Mouse (Mus musculus) liver, postnatal 0 days (tissue): ENCODE results near the gene Aplp1. TPM values are rescaled to one million over a fixed set of nuclear protein-coding genes. Genes with fewer than 3 reads are reported as not detected.

Experiments used
- ATAC-seq: fragments of 200-750 bp; cut with Nextera tagmentation; 2 replicates; pipeline ENCODE4 v1.8.0; 2017; ENCODE audit warnings: mild to moderate bottlenecking, moderate library complexity
- DNase-seq: peaks from one replicate; pipeline ENCODE4 v3.0.0-alpha.2; 2016
- H3K27ac ChIP-seq: fragments of 300-500 bp; sonication (generic); 2 replicates; pipeline ENCODE4 v1.5.1; 2014; ENCODE audit warnings: antibody characterized with exemption, moderate library complexity, mild to moderate bottlenecking, low read depth
- H3K27me3 ChIP-seq: fragments of 300-500 bp; sonication (generic); 2 replicates; pipeline ENCODE4 v1.6.1; 2014; ENCODE audit warnings: low read length, control low read depth, mixed read lengths; ENCODE audit not compliant: insufficient read depth
- H3K36me3 ChIP-seq: fragments of 300-500 bp; sonication (generic); replicated peaks from 2 replicates; pipeline ENCODE4 v1.6.1; 2014; ENCODE audit warnings: mild to moderate bottlenecking, control low read depth, low read length, moderate library complexity, mixed read lengths; ENCODE audit not compliant: insufficient read depth
- H3K4me1 ChIP-seq: fragments of 300-500 bp; sonication (generic); 2 replicates; pipeline ENCODE4 v1.6.1; 2014; ENCODE audit warnings: antibody characterized with exemption, mild to moderate bottlenecking, control low read depth; ENCODE audit not compliant: insufficient read depth
- H3K4me2 ChIP-seq: fragments of 300-500 bp; sonication (generic); 2 replicates; pipeline ENCODE4 v1.6.1; 2014; ENCODE audit warnings: low read depth, mild to moderate bottlenecking, low read length, moderate library complexity, mixed read lengths
- H3K4me3 ChIP-seq: fragments of 300-500 bp; sonication (generic); 2 replicates; pipeline ENCODE4 v1.5.1; 2014; ENCODE audit warnings: low read depth, low read length
- H3K9ac ChIP-seq: fragments of 300-500 bp; sonication (generic); replicated peaks from 2 replicates; pipeline ENCODE4 v1.6.1; 2014; ENCODE audit warnings: mild to moderate bottlenecking, moderate library complexity
- H3K9me3 ChIP-seq: fragments of 300-500 bp; sonication (generic); 2 replicates; pipeline ENCODE4 v1.6.1; 2016; ENCODE audit warnings: mild to moderate bottlenecking, control low read depth, low read length, mixed read lengths
- CTCF ChIP-seq: sonication (generic); IDR thresholded peaks from 2 replicates; pipeline ENCODE4 v1.5.1; 2016; ENCODE audit warnings: antibody characterized with exemption, low read depth
- EP300 ChIP-seq: IDR thresholded peaks from 2 replicates; pipeline ENCODE4 v1.6.1; 2016; ENCODE audit warnings: antibody characterized with exemption, low read depth, mild to moderate bottlenecking
- WGBS: fragments of 180-500 bp; shearing (Covaris S2); extraction: QIAGEN DNeasy Blood & Tissue Kit; methylation state at CpG from one replicate; pipeline ENCODE4 v1.1.7; 2014; ENCODE audit not compliant: insufficient replicate concordance; 5-methylcytosine and 5-hydroxymethylcytosine counted together
- polyA plus RNA-seq: library from polyadenylated mRNA; unstranded; fragments of >200 nt; fragmentation: Nextera tagmentation; extraction: Ambion mirVana; gene quantifications from 2 replicates; pipeline ENCODE4 v1.2.1, GENCODE M21; 2015

The Aplp1 gene
- polyA plus RNA-seq, 1 experiment from 2014 or later, result 1.6 TPM

GRCm38 (mm10) chr7:30439734-30440133 lies 5.6 kb downstream of the Aplp1 start:
- Histone ChIP-seq H3K4me3 (no peak overlapping the region), H3K4me2 (no peak overlapping the region), H3K27ac (no peak overlapping the region), H3K9ac (no peak overlapping the region), H3K4me1 (peaks cover 7% of the 10 kb centered on the region), H3K27me3 (peaks cover 16% of the 10 kb centered on the region), H3K9me3 (no peaks in the 10 kb centered on the region), H3K36me3 (no peaks in the 10 kb centered on the region)
- no peak for ATAC-seq
- 73% methylated on average over 13 of the region's 13 CpGs for WGBS
- DNase-seq, result no peak
- TF ChIP-seq EP300, result no peak
- no peak for TF ChIP-seq CTCF

GRCm38 (mm10) chr7:30436879-30437278 lies 8.5 kb downstream of the Aplp1 start:
- 22% methylated on average over 10 of the region's 10 CpGs for WGBS
- Histone ChIP-seq H3K9me3 (no peaks in the 10 kb centered on the region), H3K36me3 (no peaks in the 10 kb centered on the region), H3K4me3 (no peak overlapping the region), H3K9ac (no peak overlapping the region), H3K27me3 (no peaks in the 10 kb centered on the region), H3K4me1 (no peaks in the 10 kb centered on the region), H3K4me2 (no peak overlapping the region), H3K27ac (no peak overlapping the region)
- no peak for DNase-seq
- no peak for ATAC-seq
- TF ChIP-seq EP300 (no peak), CTCF (no peak)

GRCm38 (mm10) chr7:30435156-30435555 lies 10.2 kb downstream of the Aplp1 start:
- ATAC-seq (no peak), DNase-seq (no peak)
- TF ChIP-seq EP300 (no peak), CTCF (no peak)
- 47% methylated on average over 9 of the region's 9 CpGs for WGBS
- Histone ChIP-seq H3K27me3 (no peaks in the 10 kb centered on the region), H3K9me3 (no peaks in the 10 kb centered on the region), H3K36me3 (no peaks in the 10 kb centered on the region), H3K9ac (no peak overlapping the region), H3K4me2 (no peak overlapping the region), H3K27ac (no peak overlapping the region), H3K4me3 (no peak overlapping the region), H3K4me1 (no peaks in the 10 kb centered on the region)

- no peak for DNase-seq
- Histone ChIP-seq H3K36me3 (no peaks in the 10 kb centered on the region), H3K4me3 (no peak overlapping the region), H3K9me3 (no peaks in the 10 kb centered on the region), H3K27ac (no peak overlapping the region), H3K27me3 (no peaks in the 10 kb centered on the region), H3K4me1 (no peaks in the 10 kb centered on the region), H3K4me2 (no peak overlapping the region), H3K9ac (no peak overlapping the region)
- TF ChIP-seq EP300, result no peak
- no peak for TF ChIP-seq CTCF
- WGBS, result 59% methylated on average over 10 of the region's 10 CpGs
- no peak for ATAC-seq
These were observed 10.6 kb downstream of the Aplp1 start for GRCm38 (mm10) chr7:30434701-30435100.

GRCm38 (mm10) chr7:30434238-30434637 lies 11.1 kb downstream of the Aplp1 start:
- no peak overlapping the region for H3K4me2 ChIP-seq
- DNase-seq, result peak; percentile 73
- 0 out of 2 replicates have a peak, but pooled peaks have one; percentile 36 for ATAC-seq
- no peak overlapping the region for H3K27ac ChIP-seq
- H3K4me3 ChIP-seq, result no peak overlapping the region
- no peaks in the 10 kb centered on the region for H3K9me3 ChIP-seq
- no peak for TF ChIP-seq EP300
- TF ChIP-seq CTCF, result no peak
- H3K27me3 ChIP-seq, result no peaks in the 10 kb centered on the region
- 2% methylated on average over 9 of the region's 10 CpGs for WGBS
- no peaks in the 10 kb centered on the region for H3K36me3 ChIP-seq
- no peaks in the 10 kb centered on the region for H3K4me1 ChIP-seq
- no peak overlapping the region for H3K9ac ChIP-seq

- no peak overlapping the region for H3K27ac ChIP-seq
- no peak overlapping the region for H3K4me2 ChIP-seq
- no peak for TF ChIP-seq EP300
- TF ChIP-seq CTCF, result peak; percentile 73
- no peaks in the 10 kb centered on the region for H3K4me1 ChIP-seq
- 4% methylated on average over 3 of the region's 3 CpGs for WGBS
- H3K9me3 ChIP-seq, result no peaks in the 10 kb centered on the region
- peaks cover 2% of the 10 kb centered on the region; the same call in 1 of the 2 replicates for H3K36me3 ChIP-seq
- no peaks in the 10 kb centered on the region for H3K27me3 ChIP-seq
- DNase-seq (peak; percentile 61), ATAC-seq (no peak)
- H3K4me3 ChIP-seq, result no peak overlapping the region
- H3K9ac ChIP-seq, result no peak overlapping the region
These were observed 13.5 kb downstream of the Aplp1 start for GRCm38 (mm10) chr7:30431793-30432192.

GRCm38 (mm10) chr7:30430191-30430590 lies 15.1 kb downstream of the Aplp1 start:
- Histone ChIP-seq H3K4me3 (no peak overlapping the region), H3K9me3 (no peaks in the 10 kb centered on the region), H3K36me3 (peaks cover 11% of the 10 kb centered on the region), H3K9ac (no peak overlapping the region), H3K4me1 (no peaks in the 10 kb centered on the region), H3K4me2 (no peak overlapping the region), H3K27me3 (no peaks in the 10 kb centered on the region), H3K27ac (no peak overlapping the region)
- TF ChIP-seq EP300, result no peak
- TF ChIP-seq CTCF, result no peak
- ATAC-seq, result no peak
- DNase-seq, result no peak
- 26% methylated on average over 2 of the region's 2 CpGs for WGBS
